ENCODE assay signal across 8 mouse cellular contexts in genomic region chr11:69981141-69981762, GRCm38 (mm10). TPM values are rescaled to one million over a fixed set of nuclear protein-coding genes. Genes with fewer than 3 reads are reported as not detected.
DNase-seq lines count a peak whose midpoint lies in the region; ATAC-seq lines count a peak whose summit lies in the region.

Ctdnep1 (plus strand) TSS chr11:69981156.

- peak within 1 kb of the TSS; percentile 100 for H3K27ac ChIP-seq in forebrain, embryonic 15.5 days (replicated peaks)
- peak within 1 kb of the TSS; percentile 99 for H3K27ac ChIP-seq in hindbrain, embryonic 11.5 days (ENCODE audit: low read depth, low read length)
- H3K27ac ChIP-seq in limb, embryonic 15.5 days, result peak within 1 kb of the TSS; percentile 99
- H3K27ac ChIP-seq in neural tube, embryonic 14.5 days (ENCODE audit: low read depth, low read length), result peak within 1 kb of the TSS; percentile 96

- peak; percentile 49 for DNase-seq in ovary, postnatal 36 days (ENCODE audit: low spot score)
- DNase-seq in ovary, postnatal 14 days (ENCODE audit: low spot score), result no peak
- peak; percentile 49 for DNase-seq in adrenal gland, postnatal 14 days
- DNase-seq in hindbrain, embryonic 11.5 days (ENCODE audit: low spot score), result no peak

- peak within 1 kb of the TSS; percentile 71 for H3K4me2 ChIP-seq in forebrain, embryonic 15.5 days (replicated peaks)
- H3K4me2 ChIP-seq in hindbrain, embryonic 11.5 days (replicated peaks; ENCODE audit: low read depth, low read length), result peak within 1 kb of the TSS; percentile 77
- H3K4me2 ChIP-seq in limb, embryonic 15.5 days, result peak within 1 kb of the TSS; percentile 82
- peak within 1 kb of the TSS; percentile 91 for H3K4me2 ChIP-seq in neural tube, embryonic 14.5 days (ENCODE audit: low read depth, low read length)

- H3K4me1 ChIP-seq in forebrain, embryonic 15.5 days, result peaks cover 37% of the 10 kb centered on the region
- peaks cover 11% of the 10 kb centered on the region for H3K4me1 ChIP-seq in hindbrain, embryonic 11.5 days (replicated peaks; ENCODE audit: control insufficient read depth, insufficient read depth, low read length)
- peaks cover 23% of the 10 kb centered on the region for H3K4me1 ChIP-seq in limb, embryonic 15.5 days
- H3K4me1 ChIP-seq in neural tube, embryonic 14.5 days (ENCODE audit: control insufficient read depth, insufficient read depth, low read length), result peaks cover 23% of the 10 kb centered on the region

- peak within 1 kb of the TSS; percentile 98 for H3K9ac ChIP-seq in forebrain, embryonic 15.5 days (replicated peaks)
- H3K9ac ChIP-seq in hindbrain, embryonic 11.5 days (ENCODE audit: low read depth, low read length), result peak within 1 kb of the TSS; percentile 98
- H3K9ac ChIP-seq in limb, embryonic 15.5 days, result peak within 1 kb of the TSS; percentile 93
- peak within 1 kb of the TSS; percentile 97 for H3K9ac ChIP-seq in neural tube, embryonic 14.5 days (replicated peaks; ENCODE audit: low read depth, low read length)

- H3K9me3 ChIP-seq in forebrain, embryonic 15.5 days, result no peaks in the 10 kb centered on the region
- no peaks in the 10 kb centered on the region for H3K9me3 ChIP-seq in hindbrain, embryonic 11.5 days (ENCODE audit: control insufficient read depth, low read length)
- no peaks in the 10 kb centered on the region for H3K9me3 ChIP-seq in limb, embryonic 15.5 days
- no peaks in the 10 kb centered on the region for H3K9me3 ChIP-seq in neural tube, embryonic 14.5 days (ENCODE audit: control insufficient read depth, low read length)

- H3K36me3 ChIP-seq in forebrain, embryonic 15.5 days, result peaks cover 36% of the 10 kb centered on the region
- 0 out of 2 replicates have a peak, but pooled peaks cover 1% of the 10 kb centered on the region for H3K36me3 ChIP-seq in hindbrain, embryonic 11.5 days (ENCODE audit: control insufficient read depth, insufficient read depth, low read length)
- peaks cover 49% of the 10 kb centered on the region for H3K36me3 ChIP-seq in limb, embryonic 15.5 days
- H3K36me3 ChIP-seq in neural tube, embryonic 14.5 days (ENCODE audit: control insufficient read depth, insufficient read depth, low read length), result peaks cover 22% of the 10 kb centered on the region

- no peaks in the 10 kb centered on the region for H3K27me3 ChIP-seq in forebrain, embryonic 15.5 days
- no peaks in the 10 kb centered on the region for H3K27me3 ChIP-seq in hindbrain, embryonic 11.5 days (ENCODE audit: control insufficient read depth, insufficient read depth, low read length)
- H3K27me3 ChIP-seq in limb, embryonic 15.5 days, result no peaks in the 10 kb centered on the region
- H3K27me3 ChIP-seq in neural tube, embryonic 14.5 days (ENCODE audit: control insufficient read depth, insufficient read depth, low read length), result no peaks in the 10 kb centered on the region

- WGBS in forebrain, embryonic 15.5 days, result 0% methylated on average over 30 of the region's 43 CpGs
- WGBS in hindbrain, embryonic 11.5 days, result under 1% methylated on average over 32 of the region's 43 CpGs
- under 1% methylated on average over 40 of the region's 43 CpGs for WGBS in limb, embryonic 15.5 days
- under 1% methylated on average over 37 of the region's 43 CpGs for WGBS in neural tube, embryonic 14.5 days

- ATAC-seq in forebrain, embryonic 15.5 days (replicated peaks), result no peak; the same call in 1 of the 2 replicates
- ATAC-seq in hindbrain, embryonic 11.5 days (ENCODE audit: low FRiP score), result peak; percentile 62
- ATAC-seq in limb, embryonic 15.5 days (ENCODE audit: insufficient number of reproducible peaks, low FRiP score, low TSS enrichment, low read depth), result no peak
- ATAC-seq in neural tube, embryonic 14.5 days (ENCODE audit: low read depth), result peak; percentile 52
- ATAC-seq in frontal cortex, adult (ENCODE audit: low TSS enrichment), result no peak

- H3K4me3 ChIP-seq in forebrain, embryonic 15.5 days, result peak within 1 kb of the TSS; percentile 74
- H3K4me3 ChIP-seq in hindbrain, embryonic 11.5 days (ENCODE audit: low read depth, low read length), result peak within 1 kb of the TSS; percentile 94
- peak within 1 kb of the TSS; percentile 90 for H3K4me3 ChIP-seq in limb, embryonic 15.5 days
- peak within 1 kb of the TSS; percentile 100 for H3K4me3 ChIP-seq in neural tube, embryonic 14.5 days (ENCODE audit: low read depth, low read length)

RNA-seq across cellular contexts. Expression of gene Ctdnep1, which starts in this region (rescaled TPM):
- 128 and 129 TPM in 2 replicates for total RNA-seq in adrenal gland, postnatal 14 days (2021)
- 18.4 and 20.8 TPM in 2 replicates for polyA plus RNA-seq in forebrain, embryonic 15.5 days (2015; fragmentation: Nextera tagmentation; extraction: Ambion mirVana)
- 23.8 and 26.8 TPM in 2 replicates for polyA plus RNA-seq in hindbrain, embryonic 11.5 days (2014; fragmentation: Nextera tagmentation; extraction: Ambion mirVana)
- polyA plus RNA-seq in limb, embryonic 15.5 days (2015; fragmentation: Nextera tagmentation; extraction: Ambion mirVana), result 24.6 and 32.0 TPM in 2 replicates
- polyA plus RNA-seq in neural tube, embryonic 14.5 days (2014; fragmentation: Nextera tagmentation; extraction: Ambion mirVana), result 26.5 and 27.1 TPM in 2 replicates

Comparison
In these comparisons a context has a peak if more than half of its experiments do, and no peak if none do; other contexts are left out.
1. DNase-seq: peak in ovary, postnatal 36 days (single experiment) and adrenal gland, postnatal 14 days (single experiment); none in ovary, postnatal 14 days (single experiment) and hindbrain, embryonic 11.5 days (single experiment).
2. ATAC-seq: peak in hindbrain, embryonic 11.5 days (single experiment) and neural tube, embryonic 14.5 days (single experiment); none in forebrain, embryonic 15.5 days (single experiment), limb, embryonic 15.5 days (single experiment) and frontal cortex, adult (single experiment).
3. Peak in every context shown above with its lines, with median percentiles within 50 percentile points of each other: H3K27ac ChIP-seq, H3K4me2 ChIP-seq, H3K4me3 ChIP-seq and H3K9ac ChIP-seq.